Mouse (Mus musculus) bone marrow, adult 2 months (tissue): ENCODE measurements around the gene Gnai1.

ENCODE experiments used
- CTCF ChIP-seq: fragments of 200-500 bp; IDR thresholded peaks from 2 replicates; pipeline ENCODE4 v1.5.1; 2011; ENCODE audit warnings: low read length, control low read depth; ENCODE audit not compliant: control insufficient read depth, insufficient read depth
- POLR2A ChIP-seq: fragments of 200-500 bp; IDR thresholded peaks from 2 replicates; pipeline ENCODE4 v1.6.1; 2011; ENCODE audit warnings: low read depth, mild to moderate bottlenecking, control low read depth, low read length, borderline replicate concordance; ENCODE audit not compliant: control insufficient read depth

DNA sequence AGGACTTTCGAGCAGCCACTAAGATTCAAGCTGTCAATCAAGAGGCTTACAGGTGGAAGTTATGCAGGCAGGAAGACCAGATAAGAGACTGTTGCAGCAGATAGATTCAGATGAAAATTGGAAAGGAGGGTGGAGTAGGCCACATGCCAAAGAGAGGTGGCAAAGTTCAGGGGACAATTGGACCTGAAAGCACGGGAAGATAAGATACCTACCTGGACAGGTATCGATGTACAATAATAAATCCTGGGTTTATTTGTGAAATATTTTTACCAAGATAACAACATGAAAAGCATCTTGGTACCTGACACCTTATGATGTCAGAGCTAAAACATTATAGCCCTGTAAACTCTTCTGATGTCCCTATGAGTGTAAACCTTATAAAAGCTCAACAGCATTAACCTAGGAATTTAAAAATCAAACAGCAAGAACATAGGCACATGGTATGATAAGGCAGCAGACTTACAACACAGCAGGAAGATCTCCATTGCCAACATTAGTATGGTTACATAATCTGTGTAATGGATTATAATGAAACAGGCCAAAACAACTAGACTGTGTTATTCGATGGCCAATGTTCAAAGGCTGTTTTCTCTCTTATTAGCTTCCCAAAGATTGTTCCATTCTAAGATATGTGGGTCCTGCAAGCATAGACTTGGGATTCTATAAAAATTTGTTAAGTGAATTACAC is 16.6 kb downstream of the Gnai1 start:
- TF ChIP-seq POLR2A = no peak
- TF ChIP-seq CTCF = no peak
